Mouse (Mus musculus) thymus, adult 2 months (tissue): ENCODE results near the gene March7. TPM values are rescaled to one million over a fixed set of nuclear protein-coding genes. Genes with fewer than 3 reads are reported as not detected.

Experiments used
- DNase-seq: peaks from one replicate; pipeline ENCODE4 v3.0.0; 2021
- H3K27ac ChIP-seq: fragments of 200-500 bp; 2 replicates; pipeline ENCODE4 v1.5.1; 2012; ENCODE audit warnings: low read length, control low read depth; ENCODE audit not compliant: control insufficient read depth, insufficient read depth
- H3K27me3 ChIP-seq: fragments of 200-500 bp; 2 replicates; pipeline ENCODE4 v1.6.1; 2012; ENCODE audit warnings: mild to moderate bottlenecking, low read length, moderate library complexity, mixed read lengths; ENCODE audit not compliant: control insufficient read depth, insufficient read depth
- H3K36me3 ChIP-seq: fragments of 200-500 bp; 2 replicates; pipeline ENCODE4 v1.6.1; 2012; ENCODE audit warnings: mild to moderate bottlenecking, low read length, moderate library complexity; ENCODE audit not compliant: control insufficient read depth, insufficient read depth
- H3K4me1 ChIP-seq: fragments of 200-500 bp; replicated peaks from 2 replicates; pipeline ENCODE4 v1.6.1; 2012; ENCODE audit warnings: low read length; ENCODE audit not compliant: control insufficient read depth, insufficient read depth
- H3K4me3 ChIP-seq: fragments of 200-500 bp; 2 replicates; pipeline ENCODE4 v1.5.1; 2012; ENCODE audit warnings: mild to moderate bottlenecking, low read length, control low read depth, moderate library complexity; ENCODE audit not compliant: control insufficient read depth, insufficient read depth
- CTCF ChIP-seq: fragments of 200-500 bp; IDR thresholded peaks from 2 replicates; pipeline ENCODE4 v1.5.1; 2012; ENCODE audit warnings: mild to moderate bottlenecking, control low read depth, low read length, moderate library complexity, borderline replicate concordance; ENCODE audit not compliant: control insufficient read depth, poor library complexity, insufficient read depth; ENCODE audit errors: extremely low read depth
- POLR2A ChIP-seq: fragments of 200-500 bp; IDR thresholded peaks from 2 replicates; pipeline ENCODE4 v1.6.1; 2012; ENCODE audit warnings: mild to moderate bottlenecking, low read length, control low read depth, moderate library complexity; ENCODE audit not compliant: control insufficient read depth, poor library complexity, insufficient read depth; ENCODE audit errors: extremely low read depth
- WGBS: fragments of 180-500 bp; shearing (Covaris S2); methylation state at CpG from one replicate; pipeline ENCODE4 v1.1.7; 2018; 5-methylcytosine and 5-hydroxymethylcytosine counted together
- polyA plus RNA-seq: library from polyadenylated mRNA; depleted of rRNA; stranded (reverse); fragments of >200 nt; gene quantifications from 2 replicates; pipeline ENCODE4 v1.2.3, GENCODE M21; 2012

The March7 gene
- polyA plus RNA-seq, 1 experiment = 23.3 TPM

DNA sequence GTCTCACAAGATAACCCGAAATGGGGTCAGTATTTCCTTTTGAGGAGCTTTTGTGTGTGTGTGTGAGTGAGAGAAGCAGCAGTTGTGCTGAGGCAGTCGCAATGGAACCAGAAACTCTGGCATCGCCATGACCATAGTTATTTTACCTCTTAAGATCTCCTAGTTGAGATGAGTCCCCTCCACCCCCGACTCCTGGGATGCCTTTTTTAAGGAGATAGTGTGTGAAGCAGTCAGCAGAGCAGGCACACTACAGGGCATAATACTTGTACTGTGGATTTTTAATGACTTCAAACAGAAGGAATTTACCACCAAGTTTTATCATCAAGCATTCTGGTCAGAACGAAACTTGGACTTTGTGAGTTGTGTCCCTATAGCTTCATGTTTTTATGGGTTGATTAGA, 1.1 kb downstream of the March7 start:
- Histone ChIP-seq H3K4me1 (peaks cover 9% of the 10 kb centered on the region), H3K36me3 (peaks cover 4% of the 10 kb centered on the region; the same call in 1 of the 2 replicates), H3K27me3 (no peaks in the 10 kb centered on the region), H3K27ac (0 out of 2 replicates have a peak overlapping the region, but pooled peaks have one; percentile 11), H3K4me3 (peak overlapping the region; percentile 29)
- DNase-seq = no peak
- 12% methylated on average over 5 of the region's 5 CpGs for WGBS
- TF ChIP-seq CTCF = no peak
- no peak for TF ChIP-seq POLR2A

DNA sequence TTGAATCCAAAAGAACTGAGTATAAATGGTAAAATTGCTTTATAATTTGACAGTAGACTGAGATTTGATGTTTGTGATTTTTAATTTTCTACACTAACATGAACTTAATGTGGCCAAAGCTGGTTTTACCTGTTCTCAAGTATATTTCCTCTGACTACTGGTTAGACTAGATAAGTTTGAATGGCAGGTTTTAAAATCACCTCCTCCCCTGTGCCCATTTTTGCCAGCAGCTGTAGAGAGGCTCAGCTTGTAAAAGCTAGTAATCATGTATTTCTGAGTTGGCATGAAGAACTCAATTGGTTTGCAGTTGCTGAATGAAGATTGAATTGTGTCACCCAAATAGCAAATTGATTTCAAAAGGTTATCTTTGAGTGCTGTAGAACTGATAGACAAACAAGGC, 2.8 kb downstream of the March7 start:
- no peaks in the 10 kb centered on the region for H3K36me3 ChIP-seq
- H3K27me3 ChIP-seq = no peaks in the 10 kb centered on the region
- H3K4me1 ChIP-seq = peaks cover 11% of the 10 kb centered on the region
- no peak overlapping the region for H3K4me3 ChIP-seq
- H3K27ac ChIP-seq = no peak overlapping the region
- no peak for TF ChIP-seq CTCF
- TF ChIP-seq POLR2A = no peak
- DNase-seq = no peak

DNA sequence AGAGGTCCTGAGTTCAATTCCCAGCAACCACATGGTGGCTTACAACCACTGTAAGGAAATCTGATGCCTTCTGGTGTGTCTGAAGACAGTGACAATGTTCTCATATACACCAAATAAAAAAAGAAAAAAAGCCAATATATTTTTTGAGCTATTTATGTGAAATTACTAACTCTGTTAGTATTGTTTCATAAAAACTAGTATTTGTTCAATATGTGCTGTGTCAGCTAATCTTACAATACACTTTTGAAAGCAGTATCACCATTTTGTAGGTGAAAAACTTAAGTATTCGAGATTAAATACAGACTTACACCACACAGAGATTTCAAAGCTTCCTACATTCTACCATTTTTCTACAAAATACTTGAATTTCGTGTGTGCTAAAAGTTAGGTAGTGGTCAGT, 5.0 kb downstream of the March7 start:
- H3K4me3 ChIP-seq = no peak overlapping the region
- TF ChIP-seq POLR2A = no peak
- TF ChIP-seq CTCF = no peak
- no peaks in the 10 kb centered on the region for H3K36me3 ChIP-seq
- H3K27me3 ChIP-seq = no peaks in the 10 kb centered on the region
- H3K27ac ChIP-seq = no peak overlapping the region
- H3K4me1 ChIP-seq = peaks cover 8% of the 10 kb centered on the region
- DNase-seq = no peak
- 92% methylated on average over 2 of the region's 2 CpGs for WGBS

DNA sequence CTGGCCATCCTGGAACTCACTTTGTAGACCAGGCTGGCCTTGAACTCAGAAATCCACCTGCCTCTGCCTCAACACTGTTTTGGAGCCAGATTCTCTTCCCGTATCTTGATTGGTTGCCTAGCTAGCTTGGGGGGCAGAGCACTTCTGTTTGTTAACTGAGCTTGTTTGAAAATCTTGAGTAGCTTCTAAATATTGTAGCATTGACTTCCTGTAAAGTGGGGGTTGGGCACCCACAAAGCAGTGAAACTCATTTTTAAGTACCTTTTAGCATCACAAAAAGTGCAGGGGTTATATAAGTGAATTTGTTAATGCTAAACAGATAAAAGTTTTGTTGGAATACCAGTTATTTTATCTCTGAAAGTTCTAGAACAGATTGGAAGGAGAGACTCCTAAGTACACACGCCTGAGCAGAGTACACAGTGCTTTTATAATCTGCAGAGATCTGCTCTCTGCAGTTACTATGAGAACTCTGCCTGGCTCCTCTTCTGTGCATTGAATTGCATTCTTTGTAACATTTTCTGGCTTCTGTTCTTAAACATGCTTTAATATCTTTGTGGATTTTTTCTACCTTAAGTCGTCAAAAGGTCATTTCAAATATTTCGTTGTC, 7.0 kb downstream of the March7 start:
- 85% methylated on average over 4 of the region's 4 CpGs for WGBS
- Histone ChIP-seq H3K36me3 (no peaks in the 10 kb centered on the region), H3K4me1 (peaks cover 8% of the 10 kb centered on the region), H3K4me3 (no peak overlapping the region), H3K27ac (no peak overlapping the region), H3K27me3 (no peaks in the 10 kb centered on the region)
- DNase-seq = no peak
- TF ChIP-seq CTCF (no peak), POLR2A (no peak)

DNA sequence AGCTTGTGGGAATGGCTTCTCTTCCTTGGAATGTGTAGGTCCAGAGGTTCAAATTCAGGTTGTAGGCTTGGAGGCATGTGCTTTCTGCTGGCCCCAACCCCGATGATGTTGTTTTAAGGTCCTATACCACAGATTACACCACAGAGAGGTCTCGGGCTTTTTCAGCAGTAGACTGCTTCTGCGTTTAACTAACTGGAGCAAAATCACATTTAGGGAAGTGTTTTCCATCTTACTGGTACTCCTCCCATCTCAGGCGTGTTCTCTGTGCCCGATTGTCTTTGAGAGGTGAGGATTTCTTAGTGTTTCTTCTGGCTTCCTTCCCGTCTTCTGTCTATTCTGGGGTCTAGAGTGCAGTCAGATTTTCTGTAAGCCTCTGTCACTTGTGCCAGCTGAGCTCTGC, 7.9 kb downstream of the March7 start:
- TF ChIP-seq CTCF (no peak), POLR2A (no peak)
- 56% methylated on average over 6 of the region's 6 CpGs for WGBS
- Histone ChIP-seq H3K36me3 (no peaks in the 10 kb centered on the region), H3K4me1 (peaks cover 5% of the 10 kb centered on the region), H3K27ac (no peak overlapping the region), H3K27me3 (no peaks in the 10 kb centered on the region), H3K4me3 (no peak overlapping the region)
- DNase-seq = no peak

DNA sequence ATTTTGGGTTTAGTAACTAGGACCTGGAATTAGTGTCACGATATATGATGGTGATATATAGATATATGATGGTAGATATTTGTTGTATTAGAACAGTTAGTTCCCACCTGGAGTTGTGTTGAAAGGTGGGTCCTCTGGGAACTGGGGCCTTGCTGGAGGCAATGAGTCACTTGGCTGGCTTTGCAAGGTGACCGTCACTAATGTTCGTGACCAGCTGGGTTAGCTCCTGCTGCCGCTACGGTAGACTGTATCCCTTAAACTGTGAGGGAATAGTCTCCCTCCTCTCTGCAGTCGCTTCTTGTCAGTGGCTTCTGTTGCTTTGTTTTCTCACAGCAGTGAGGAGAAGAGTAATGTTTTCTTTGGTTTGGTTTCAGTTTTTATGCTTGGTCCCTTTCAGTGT, 11.5 kb downstream of the March7 start:
- DNase-seq = no peak
- WGBS = 95% methylated on average over 6 of the region's 6 CpGs
- Histone ChIP-seq H3K4me3 (no peak overlapping the region), H3K4me1 (peaks cover 2% of the 10 kb centered on the region), H3K27me3 (no peaks in the 10 kb centered on the region), H3K36me3 (no peaks in the 10 kb centered on the region), H3K27ac (no peak overlapping the region)
- TF ChIP-seq CTCF (no peak), POLR2A (no peak)

DNA sequence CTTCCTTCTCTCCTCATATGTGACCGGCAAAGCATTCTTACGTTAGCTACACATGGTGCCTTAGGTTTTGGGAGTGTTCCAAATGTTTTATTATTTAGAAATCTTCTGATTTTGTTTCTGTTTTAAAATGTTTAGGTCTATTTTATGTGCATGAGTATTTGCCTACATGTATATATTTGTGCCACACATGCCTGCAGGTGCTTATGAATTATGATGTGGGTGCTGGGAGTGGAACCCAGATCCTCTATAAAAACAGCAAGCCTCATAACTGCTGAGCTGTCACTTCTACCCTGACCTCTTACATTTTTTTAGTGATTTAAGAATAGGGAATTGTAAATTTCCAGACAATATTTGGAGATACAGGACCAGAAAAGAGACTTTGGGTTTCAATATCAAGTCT, 12.3 kb downstream of the March7 start:
- 96% methylated on average over 2 of the region's 2 CpGs for WGBS
- H3K4me1 ChIP-seq = no peaks in the 10 kb centered on the region
- TF ChIP-seq CTCF = no peak
- TF ChIP-seq POLR2A = no peak
- H3K36me3 ChIP-seq = no peaks in the 10 kb centered on the region
- H3K27me3 ChIP-seq = no peaks in the 10 kb centered on the region
- H3K27ac ChIP-seq = no peak overlapping the region
- no peak for DNase-seq
- H3K4me3 ChIP-seq = no peak overlapping the region
